Mouse (Mus musculus) CH12.LX (cell line): Measurements from ENCODE around the gene Cradd. TPM values are rescaled to one million over a fixed set of nuclear protein-coding genes. Genes with fewer than 3 reads are reported as not detected.

Experiments used
- DNase-seq: peaks from one replicate; pipeline ENCODE4 v3.0.0-alpha.2; 2013; ENCODE audit errors: extremely low read depth
- H3K27ac ChIP-seq: 2 replicates; pipeline ENCODE4 v1.5.1; 2012; ENCODE audit warnings: low read depth, mild to moderate bottlenecking, control low read depth, moderate library complexity; ENCODE audit not compliant: insufficient read depth
- H3K27me3 ChIP-seq: replicated peaks from 2 replicates; pipeline ENCODE3; 2012; ENCODE audit warnings: inconsistent platforms
- H3K36me3 ChIP-seq, 2 experiments: replicated peaks in 1 of 2; 2 replicates each; pipeline versions ENCODE3 to v1.6.1; 2012; ENCODE audit warnings: inconsistent platforms in 1 of 2, low read length in 1 of 2, mild to moderate bottlenecking in 1 of 2, mixed read lengths in 1 of 2, moderate library complexity in 1 of 2; ENCODE audit not compliant: control insufficient read depth in 1 of 2, insufficient read depth in 1 of 2
- H3K4me1 ChIP-seq, 2 experiments: 2 replicates each; pipeline ENCODE4 v1.6.1; 2012; ENCODE audit warnings: inconsistent platforms in 1 of 2, moderate library complexity in 1 of 2; ENCODE audit not compliant: insufficient read depth in 2 of 2, control insufficient read depth in 1 of 2
- H3K4me2 ChIP-seq: 2 replicates; pipeline ENCODE4 v1.6.1; 2012; ENCODE audit warnings: low read depth, mild to moderate bottlenecking, control low read depth; ENCODE audit not compliant: poor library complexity, insufficient read depth, severe bottlenecking
- H3K4me3 ChIP-seq, 3 experiments: fragments of 150-350 bp in 1 of 3; sonication (generic) in 1 of 3; replicated peaks in 1 of 3; 2 replicates each; pipeline versions ENCODE3 to v1.5.1; 2011 to 2012; ENCODE audit warnings: low read depth in 2 of 3, low read length in 2 of 3, mild to moderate bottlenecking in 2 of 3, moderate library complexity in 2 of 3, control low read depth in 1 of 3, improper control_type of control experiment in 1 of 3, inconsistent platforms in 1 of 3, mixed read lengths in 1 of 3; ENCODE audit not compliant: poor library complexity in 1 of 3
- H3K79me2 ChIP-seq: replicated peaks from 2 replicates; pipeline ENCODE4 v1.6.1; 2012; ENCODE audit warnings: mild to moderate bottlenecking, moderate library complexity; ENCODE audit not compliant: control insufficient read depth, poor library complexity, insufficient read depth, severe bottlenecking; ENCODE audit errors: extremely low read depth
- H3K9ac ChIP-seq: 2 replicates; pipeline ENCODE4 v1.6.1; 2012; ENCODE audit warnings: low read depth, mild to moderate bottlenecking, control low read depth, moderate library complexity; ENCODE audit not compliant: insufficient read depth
- H3K9me3 ChIP-seq: replicated peaks from 2 replicates; pipeline ENCODE3; 2012; ENCODE audit warnings: low read length, inconsistent platforms, mixed read lengths
- CHD1 ChIP-seq: IDR thresholded peaks from 2 replicates; pipeline ENCODE4 v1.6.1; 2012; ENCODE audit warnings: low read depth, low read length, improper control_type of control experiment, inconsistent platforms
- CTCF ChIP-seq, 2 experiments: IDR thresholded peaks in 1 of 2; conservative IDR thresholded peaks in 1 of 2; 2 replicates each; pipeline ENCODE4 v1.5.1; 2011 to 2012; ENCODE audit warnings: low read depth in 2 of 2, low read length in 2 of 2, improper control_type of control experiment in 1 of 2, inconsistent platforms in 1 of 2, mild to moderate bottlenecking in 1 of 2, moderate library complexity in 1 of 2
- E2F4 ChIP-seq: IDR thresholded peaks from 2 replicates; pipeline ENCODE4 v1.6.1; 2011; ENCODE audit warnings: low read depth, low read length, improper control_type of control experiment; ENCODE audit not compliant: insufficient replicate concordance
- ELF1 ChIP-seq: IDR thresholded peaks from 2 replicates; pipeline ENCODE4 v1.6.1; 2014; ENCODE audit warnings: low read depth, mild to moderate bottlenecking, inconsistent platforms, low read length, improper control_type of control experiment
- ETS1 ChIP-seq: conservative IDR thresholded peaks from 2 replicates; pipeline ENCODE4 v1.6.1; 2012; ENCODE audit warnings: low read depth, mild to moderate bottlenecking, inconsistent platforms, low read length, improper control_type of control experiment, moderate library complexity
- GABPA ChIP-seq: IDR thresholded peaks from 2 replicates; pipeline ENCODE4 v1.6.1; 2012; ENCODE audit warnings: low read depth, low read length, improper control_type of control experiment, inconsistent platforms; ENCODE audit not compliant: insufficient replicate concordance
- JUN ChIP-seq: IDR thresholded peaks from 2 replicates; pipeline ENCODE4 v1.6.1; 2011; ENCODE audit warnings: low read depth, mild to moderate bottlenecking, low read length, improper control_type of control experiment, moderate library complexity; ENCODE audit not compliant: insufficient read depth
- KAT2A ChIP-seq: IDR thresholded peaks from 2 replicates; pipeline ENCODE4 v1.6.1; 2012; ENCODE audit warnings: low read length, improper control_type of control experiment, inconsistent platforms; ENCODE audit not compliant: insufficient replicate concordance
- MAX ChIP-seq: IDR thresholded peaks from 2 replicates; pipeline ENCODE4 v1.6.1; 2011; ENCODE audit warnings: low read length, improper control_type of control experiment
- MAZ ChIP-seq: IDR thresholded peaks from 2 replicates; pipeline ENCODE4 v1.6.1; 2012; ENCODE audit warnings: low read depth, mild to moderate bottlenecking, inconsistent platforms, low read length, improper control_type of control experiment, moderate library complexity
- MEF2A ChIP-seq: IDR thresholded peaks from 2 replicates; pipeline ENCODE4 v1.6.1; 2014; ENCODE audit warnings: low read depth, mild to moderate bottlenecking, inconsistent platforms, low read length, improper control_type of control experiment, borderline replicate concordance
- PAX5 ChIP-seq: IDR thresholded peaks from 2 replicates; pipeline ENCODE4 v1.6.1; 2012; ENCODE audit warnings: low read length, inconsistent platforms, mixed read lengths
- POLR2A ChIP-seq: IDR thresholded peaks from 2 replicates; pipeline ENCODE4 v1.6.1; 2011; ENCODE audit warnings: low read depth, mild to moderate bottlenecking, improper control_type of control experiment, low read length
- SIN3A ChIP-seq: IDR thresholded peaks from 2 replicates; pipeline ENCODE4 v1.6.1; 2012; ENCODE audit warnings: low read length, improper control_type of control experiment, inconsistent platforms
- TBP ChIP-seq: conservative IDR thresholded peaks from 2 replicates; pipeline ENCODE4 v1.6.1; 2011; ENCODE audit warnings: low read depth, low read length, improper control_type of control experiment
- ZC3H11A ChIP-seq: IDR thresholded peaks from 2 replicates; pipeline ENCODE4 v1.6.1; 2012; ENCODE audit warnings: low read depth, mild to moderate bottlenecking, inconsistent platforms, low read length, improper control_type of control experiment
- ZKSCAN1 ChIP-seq: IDR thresholded peaks from 2 replicates; pipeline ENCODE4 v1.6.1; 2012; ENCODE audit warnings: low read depth, inconsistent platforms, low read length, improper control_type of control experiment, borderline replicate concordance
- dilution Hi-C: fragments of 300-500 bp; cut with MboI; formaldehyde crosslinking; loops from 2 replicates; pipeline ENCODE4 v1.14.3; 2020; ENCODE audit warnings: low sequenced_read_pairs; ENCODE audit not compliant: extremely low pct_unique_long_range_greater_than_20kb, extremely low pct_ligation_motif_present
- in situ Hi-C: fragments of 300-500 bp; cut with MboI; formaldehyde crosslinking; loops from 3 replicates; pipeline ENCODE4 v1.14.3; 2019; ENCODE audit warnings: low sequenced_read_pairs, low pct_ligation_motif_present, low pct_unique_long_range_greater_than_20kb, mixed read lengths
- polyA plus RNA-seq: library from polyadenylated mRNA; unstranded; fragments of >175 nt; gene quantifications from 2 replicates; pipeline ENCODE4 v1.2.1, GENCODE M21; 2012; ENCODE audit warnings: low read depth; ENCODE audit not compliant: insufficient read length
- total RNA-seq, 2 experiments: library from RNA; depleted of rRNA; stranded (reverse); fragments of 300-350 nt in 1 of 2; fragments of >200 nt in 1 of 2; gene quantifications; 2 replicates each; pipeline ENCODE4 v1.2.3; 2012 to 2014

The Cradd gene
- total and polyA plus RNA-seq, 3 experiments, result 5.6 to 8.8 (median 5.6) TPM

GRCm38 (mm10) chr10:95225006-95225405, 98.9 kb downstream of the Cradd start:
- H3K4me3 ChIP-seq, result no peak overlapping the region
- no peaks in the 10 kb centered on the region for H3K79me2 ChIP-seq
- H3K27me3 ChIP-seq, result no peaks in the 10 kb centered on the region
- dilution Hi-C loops (no loop called here), in situ Hi-C loops (no loop called here)
- no peak overlapping the region for H3K4me2 ChIP-seq
- H3K36me3 ChIP-seq, result peaks cover 0 to 3% of the 10 kb centered on the region in 2 experiments
- TF ChIP-seq PAX5 (no peak), CTCF (conservative IDR thresholded peaks at IDR 0.05 in 1 of 2, IDR thresholded peaks at IDR 0.05 in 1 of 2; ENCODE audit: low read depth in 2 of 2, low read length in 2 of 2) (no peak), ZKSCAN1 (no peak), POLR2A (no peak), CHD1 (no peak), MAX (no peak), SIN3A (no peak), TBP (no peak), E2F4 (no peak), ETS1 (no peak)
- no peaks in the 10 kb centered on the region for H3K9me3 ChIP-seq
- H3K9ac ChIP-seq, result no peak overlapping the region
- no peak overlapping the region for H3K27ac ChIP-seq
- DNase-seq, result no peak
- H3K4me1 ChIP-seq, result peaks cover 0 to 8% of the 10 kb centered on the region in 2 experiments; a peak in 2 of 4 replicates

- H3K4me3 ChIP-seq, result no peak overlapping the region
- H3K4me1 ChIP-seq, result no peaks in the 10 kb centered on the region
- no peak overlapping the region for H3K4me2 ChIP-seq
- no peaks in the 10 kb centered on the region for H3K27me3 ChIP-seq
- no peaks in the 10 kb centered on the region for H3K79me2 ChIP-seq
- no peak overlapping the region for H3K9ac ChIP-seq
- in situ Hi-C loops, result no loop called here
- no peak for DNase-seq
- TF ChIP-seq ZC3H11A (no peak), PAX5 (no peak), CHD1 (no peak), KAT2A (no peak), JUN (no peak)
- H3K36me3 ChIP-seq, result peaks cover 0 to 3% of the 10 kb centered on the region in 2 experiments
- dilution Hi-C loops, result no loop called here
- no peaks in the 10 kb centered on the region for H3K9me3 ChIP-seq
- no peak overlapping the region for H3K27ac ChIP-seq
Measured at GRCm38 (mm10) chr10:95223211-95223610, 100.7 kb downstream of the Cradd start.

- Histone ChIP-seq H3K27ac (no peak overlapping the region), H3K9ac (no peak overlapping the region), H3K9me3 (no peaks in the 10 kb centered on the region), H3K4me3 (no peak overlapping the region), H3K4me1 (no peaks in the 10 kb centered on the region), H3K4me2 (no peak overlapping the region), H3K36me3 (peaks cover 0 to 3% of the 10 kb centered on the region in 2 experiments), H3K79me2 (no peaks in the 10 kb centered on the region), H3K27me3 (no peaks in the 10 kb centered on the region)
- dilution Hi-C loops (no loop called here), in situ Hi-C loops (no loop called here)
- TF ChIP-seq POLR2A, result no peak
- TF ChIP-seq MAX, result no peak
- TF ChIP-seq ELF1, result no peak
- no peak for TF ChIP-seq ZKSCAN1
- no peak for TF ChIP-seq MEF2A
- no peak for TF ChIP-seq GABPA
- no peak for TF ChIP-seq MAZ
- no peak for TF ChIP-seq JUN
- DNase-seq, result no peak
Measured at GRCm38 (mm10) chr10:95221914-95222313, 102.0 kb downstream of the Cradd start.
